Mouse (Mus musculus) forebrain, postnatal 0 days (tissue): ENCODE measurements around the gene Aar2. TPM values are rescaled to one million over a fixed set of nuclear protein-coding genes. Genes with fewer than 3 reads are reported as not detected.
A peak's percentile ranks its signal among the peaks of the same experiment; 100 is the strongest.

ENCODE experiments used
- ATAC-seq: fragments of 200-750 bp; cut with Nextera tagmentation; 2 replicates; pipeline ENCODE4 v1.8.0; 2017; ENCODE audit warnings: mild to moderate bottlenecking, moderate library complexity
- DNase-seq: peaks from one replicate; pipeline ENCODE4 v3.0.0-alpha.2; 2015
- H3K27ac ChIP-seq: fragments of 300-500 bp; sonication (generic); 2 replicates; pipeline ENCODE4 v1.5.1; 2014; ENCODE audit warnings: low read depth, mild to moderate bottlenecking, antibody characterized with exemption, low read length, moderate library complexity, mixed read lengths
- H3K27me3 ChIP-seq: fragments of 300-500 bp; sonication (generic); 2 replicates; pipeline ENCODE4 v1.6.1; 2014; ENCODE audit warnings: mild to moderate bottlenecking, low read length, mixed read lengths; ENCODE audit not compliant: insufficient read depth
- H3K36me3 ChIP-seq: fragments of 300-500 bp; sonication (generic); 2 replicates; pipeline ENCODE4 v1.6.1; 2014; ENCODE audit warnings: mild to moderate bottlenecking, moderate library complexity; ENCODE audit not compliant: insufficient read depth
- H3K4me1 ChIP-seq: fragments of 300-500 bp; sonication (generic); 2 replicates; pipeline ENCODE4 v1.6.1; 2014; ENCODE audit warnings: antibody characterized with exemption; ENCODE audit not compliant: insufficient read depth
- H3K4me2 ChIP-seq: fragments of 300-500 bp; sonication (generic); 2 replicates; pipeline ENCODE4 v1.6.1; 2014; ENCODE audit warnings: low read depth, mild to moderate bottlenecking, moderate library complexity
- H3K4me3 ChIP-seq: fragments of 300-500 bp; sonication (generic); 2 replicates; pipeline ENCODE4 v1.5.1; 2014; ENCODE audit warnings: low read depth, low read length, mixed read lengths
- H3K9ac ChIP-seq: fragments of 300-500 bp; sonication (generic); 2 replicates; pipeline ENCODE4 v1.6.1; 2014; ENCODE audit warnings: mild to moderate bottlenecking
- H3K9me3 ChIP-seq: fragments of 300-500 bp; sonication (generic); 2 replicates; pipeline ENCODE4 v1.6.1; 2016; ENCODE audit warnings: low read length
- CTCF ChIP-seq: sonication (generic); IDR thresholded peaks from 2 replicates; pipeline ENCODE4 v1.5.1; 2016; ENCODE audit warnings: antibody characterized with exemption, control low read depth, low read depth
- WGBS: fragments of 180-500 bp; shearing (Covaris S2); extraction: QIAGEN DNeasy Blood & Tissue Kit; methylation state at CpG from one replicate; pipeline ENCODE4 v1.1.7; 2014; 5-methylcytosine and 5-hydroxymethylcytosine counted together
- polyA plus RNA-seq: library from polyadenylated mRNA; unstranded; fragments of >200 nt; fragmentation: Nextera tagmentation; extraction: Ambion mirVana; gene quantifications from 2 replicates; pipeline ENCODE4 v1.2.1, GENCODE M21; 2015
- total RNA-seq: library from RNA; depleted of rRNA; stranded (reverse); fragments of >200 nt; gene quantifications from 2 replicates; pipeline ENCODE4 v1.2.3, GENCODE M21; 2014; rRNA removed

The Aar2 gene
- total and polyA plus RNA-seq, 2 experiments from 2014 or later = 43.7 to 50.1 TPM

- Histone ChIP-seq H3K4me1 (0 out of 2 replicates have a peak, but pooled peaks cover 3% of the 10 kb centered on the region), H3K27me3 (no peaks in the 10 kb centered on the region; the same call in 1 of the 2 replicates), H3K4me2 (peak overlapping the region; percentile 79), H3K27ac (0 out of 2 replicates have a peak overlapping the region, but pooled peaks have one; percentile 30), H3K9me3 (no peaks in the 10 kb centered on the region), H3K36me3 (no peaks in the 10 kb centered on the region), H3K9ac (peak overlapping the region; percentile 82), H3K4me3 (peak overlapping the region; percentile 82)
- WGBS = 8% methylated on average over 31 of the region's 31 CpGs
- no peak for TF ChIP-seq CTCF
- DNase-seq = peak; percentile 35
- 0 out of 2 replicates have a peak, but pooled peaks have one; percentile 28 for ATAC-seq
Observed at GRCm38 (mm10) chr2:156614661-156615654, 67.6 kb downstream of the Aar2 start.

- no peak overlapping the region for H3K9ac ChIP-seq
- no peak for DNase-seq
- no peaks in the 10 kb centered on the region for H3K36me3 ChIP-seq
Observed at GRCm38 (mm10) chr2:156616513-156616912, 69.1 kb downstream of the Aar2 start.

GRCm38 (mm10) chr2:156617536-156617935, 70.2 kb downstream of the Aar2 start:
- DNase-seq (peak; percentile 24), ATAC-seq (no peak)
- no peak overlapping the region for H3K27ac ChIP-seq
- peak overlapping the region; percentile 11; the same call in 1 of the 2 replicates for H3K4me2 ChIP-seq
- H3K9me3 ChIP-seq = no peaks in the 10 kb centered on the region
- no peak overlapping the region for H3K9ac ChIP-seq
- H3K27me3 ChIP-seq = no peaks in the 10 kb centered on the region
- H3K4me3 ChIP-seq = no peak overlapping the region
- TF ChIP-seq CTCF = no peak
- 0 out of 2 replicates have a peak, but pooled peaks cover 3% of the 10 kb centered on the region for H3K4me1 ChIP-seq
- no peaks in the 10 kb centered on the region for H3K36me3 ChIP-seq
- WGBS = 19% methylated on average over 11 of the region's 11 CpGs

More at GRCm38 (mm10) chr2:156616513-156616912, 69.1 kb downstream of the Aar2 start:
- H3K4me2 ChIP-seq = no peak overlapping the region
- H3K9me3 ChIP-seq = no peaks in the 10 kb centered on the region
- no peak overlapping the region for H3K27ac ChIP-seq
- ATAC-seq = no peak
- H3K27me3 ChIP-seq = no peaks in the 10 kb centered on the region; the same call in 1 of the 2 replicates
- peak; percentile 53 for TF ChIP-seq CTCF
- 77% methylated on average over 7 of the region's 7 CpGs for WGBS
- H3K4me3 ChIP-seq = no peak overlapping the region
- 0 out of 2 replicates have a peak, but pooled peaks cover 3% of the 10 kb centered on the region for H3K4me1 ChIP-seq

Other genes with a start within 250 kb of the Aar2 start
- gene Cnbd2, start 235.3 kb upstream of the Aar2 start, total RNA-seq = 3.9 and 7.0 TPM in 2 replicates
- 9.1 and 10.0 TPM in 2 replicates for gene Cnbd2, start 235.3 kb upstream of the Aar2 start, polyA plus RNA-seq
- gene Scand1, start 234.9 kb upstream of the Aar2 start, total RNA-seq = 204 and 242 TPM in 2 replicates
- gene Scand1, start 234.9 kb upstream of the Aar2 start, polyA plus RNA-seq = 134 and 170 TPM in 2 replicates
- 169 and 211 TPM in 2 replicates for gene Epb41l1, start 126.7 kb upstream of the Aar2 start, total RNA-seq
- gene Epb41l1, start 126.7 kb upstream of the Aar2 start, polyA plus RNA-seq = 7.0 and 10.0 TPM in 2 replicates
- gene Dlgap4, start 66.1 kb downstream of the Aar2 start, total RNA-seq = 218 and 235 TPM in 2 replicates
- 327 and 354 TPM in 2 replicates for gene Dlgap4, start 66.1 kb downstream of the Aar2 start, polyA plus RNA-seq
- gene Myl9, start 227.8 kb downstream of the Aar2 start, total RNA-seq = 24.4 and 34.3 TPM in 2 replicates
- 34.6 and 39.6 TPM in 2 replicates for gene Myl9, start 227.8 kb downstream of the Aar2 start, polyA plus RNA-seq